Mouse (Mus musculus) E14TG2a.4 (cell line): ENCODE data around the gene Kansl1.

Experiments
- CTCF ChIP-seq: conservative IDR thresholded peaks from 2 replicates; pipeline ENCODE4 v1.5.1; 2014; ENCODE audit warnings: low read length
- NANOG ChIP-seq: IDR thresholded peaks from 2 replicates; pipeline ENCODE4 v1.6.1; 2014; ENCODE audit warnings: borderline replicate concordance, low read length, mixed read lengths

- TF ChIP-seq CTCF: no peak
- no peak for TF ChIP-seq NANOG
These were observed 175.4 kb downstream of the Kansl1 start for GRCm38 (mm10) chr11:104293241-104293640.
